Comparison of ENCODE assay signal across 7 mouse cellular contexts in genomic region chr7:75927537-75927936, GRCm38 (mm10).
A peak's percentile ranks its signal among the peaks of the same experiment; 100 is the strongest.
DNase-seq lines count a peak whose midpoint lies in the region; ATAC-seq and TF ChIP-seq lines count a peak whose summit lies in the region.

No protein-coding gene starts in this region.

- DNase-seq in kidney, adult 9 months, result peak; percentile 22
- no peak for DNase-seq in kidney, adult 11 months
- DNase-seq in ES-E14 (ENCODE audit: low read depth, low spot score), result no peak
- DNase-seq in embryonic facial prominence, embryonic 10.5 days (ENCODE audit: low spot score), result peak; percentile 14
- DNase-seq in kidney, postnatal 14 days, result peak; percentile 23
- DNase-seq in ovary, postnatal 10 days (ENCODE audit: low spot score), result no peak

- in situ Hi-C loops in ES-E14 (cut with MboI; ENCODE audit: low sequenced_read_pairs in 2 of 2, unreplicated experiment in 2 of 2), result no loop called here

- 41% methylated on average over 4 of the region's 4 CpGs for WGBS in embryonic facial prominence, embryonic 10.5 days
- 39% methylated on average over 4 of the region's 4 CpGs for WGBS in midbrain, embryonic 13.5 days

- no peaks in the 10 kb centered on the region for H3K36me3 ChIP-seq in ES-E14 (ENCODE audit: control insufficient read depth, insufficient read depth, low read length, poor library complexity, severe bottlenecking)
- no peaks in the 10 kb centered on the region for H3K36me3 ChIP-seq in embryonic facial prominence, embryonic 10.5 days (replicated peaks)
- H3K36me3 ChIP-seq in midbrain, embryonic 13.5 days, result no peaks in the 10 kb centered on the region

- H3K27me3 ChIP-seq in embryonic facial prominence, embryonic 10.5 days (replicated peaks; ENCODE audit: low read depth, poor library complexity, severe bottlenecking), result no peaks in the 10 kb centered on the region
- H3K27me3 ChIP-seq in midbrain, embryonic 13.5 days, result no peaks in the 10 kb centered on the region

- no peak overlapping the region for H3K9ac ChIP-seq in ES-E14 (ENCODE audit: insufficient read depth, low read depth, low read length, poor library complexity, severe bottlenecking)
- H3K9ac ChIP-seq in midbrain, embryonic 13.5 days (replicated peaks), result no peak overlapping the region

- H3K27ac ChIP-seq in ES-E14 (ENCODE audit: insufficient read depth, low read depth, low read length, poor library complexity, severe bottlenecking), result no peak overlapping the region
- H3K27ac ChIP-seq in embryonic facial prominence, embryonic 10.5 days (replicated peaks), result no peak overlapping the region
- no peak overlapping the region for H3K27ac ChIP-seq in midbrain, embryonic 13.5 days

- no peak overlapping the region for H3K4me2 ChIP-seq in midbrain, embryonic 13.5 days (replicated peaks)

- H3K4me1 ChIP-seq in ES-E14 (ENCODE audit: control insufficient read depth in 2 of 2, insufficient read depth in 2 of 2, low read length in 2 of 2, poor library complexity in 1 of 2), result no peaks in the 10 kb centered on the region
- H3K4me1 ChIP-seq in embryonic facial prominence, embryonic 10.5 days, result peaks cover 6% of the 10 kb centered on the region; the same call in 1 of the 2 replicates
- H3K4me1 ChIP-seq in midbrain, embryonic 13.5 days (replicated peaks), result no peaks in the 10 kb centered on the region

- H3K9me3 ChIP-seq in ES-E14 (ENCODE audit: control insufficient read depth, insufficient read depth, low read depth, low read length), result no peaks in the 10 kb centered on the region
- H3K9me3 ChIP-seq in embryonic facial prominence, embryonic 10.5 days, result 0 out of 2 replicates have a peak, but pooled peaks cover 3% of the 10 kb centered on the region
- 0 out of 2 replicates have a peak, but pooled peaks cover 7% of the 10 kb centered on the region for H3K9me3 ChIP-seq in midbrain, embryonic 13.5 days

- H3K4me3 ChIP-seq in ES-E14 (ENCODE audit: insufficient read depth in 1 of 2, low read depth in 1 of 2, low read length in 2 of 2, poor library complexity in 1 of 2, severe bottlenecking in 1 of 2), result no peak overlapping the region
- H3K4me3 ChIP-seq in embryonic facial prominence, embryonic 10.5 days, result no peak overlapping the region
- no peak overlapping the region for H3K4me3 ChIP-seq in midbrain, embryonic 13.5 days (replicated peaks)

- peak; percentile 86 for ATAC-seq in midbrain, embryonic 13.5 days

TF ChIP-seq in ES-E14, 5 proteins besides CTCF, POLR2A, EP300 and RAD21:
- no peak for TF ChIP-seq CHD2 (IDR thresholded peaks at IDR 0.05; ENCODE audit: low read depth, low read length)
- peak; percentile 50; the same call in 1 of the 2 replicates for TF ChIP-seq ZC3H11A (IDR thresholded peaks at IDR 0.05; ENCODE audit: borderline replicate concordance, low read depth, low read length)
- TF ChIP-seq HCFC1 (IDR thresholded peaks at IDR 0.05; ENCODE audit: borderline replicate concordance, insufficient read depth, low read length), result no peak
- no peak for TF ChIP-seq ZNF384 (IDR thresholded peaks at IDR 0.05; ENCODE audit: low read depth, low read length)
- no peak for TF ChIP-seq MAFK (IDR thresholded peaks at IDR 0.05; ENCODE audit: insufficient read depth, low read depth, low read length)

Comparison
In these comparisons a context has a peak if more than half of its experiments do, and no peak if none do; other contexts are left out.
1. DNase-seq: peak in kidney, adult 9 months (single experiment), embryonic facial prominence, embryonic 10.5 days (single experiment) and kidney, postnatal 14 days (single experiment); none in kidney, adult 11 months (single experiment), ES-E14 (single experiment) and ovary, postnatal 10 days (single experiment).